Mouse (Mus musculus) midbrain, embryonic 12.5 days (tissue): ENCODE measurements at regions not wholly inside any gene's neighbourhood (a gene's known extent, or its start where the extent isn't known, plus 50 kb on each side); places are given as distances from the start of the nearest gene placed in this dataset.

Experiments
- ATAC-seq: fragments of 200-750 bp; cut with Nextera tagmentation; 2 replicates; pipeline ENCODE4 v1.8.0; 2017; ENCODE audit warnings: low read depth, moderate TSS enrichment, moderate library complexity; ENCODE audit not compliant: low FRiP score
- H3K27ac ChIP-seq: fragments of 300-500 bp; sonication (generic); replicated peaks from 2 replicates; pipeline ENCODE4 v1.5.1; 2016; ENCODE audit warnings: mild to moderate bottlenecking
- H3K27me3 ChIP-seq: fragments of 300-500 bp; sonication (generic); 2 replicates; pipeline ENCODE4 v1.6.1; 2016; ENCODE audit warnings: mild to moderate bottlenecking
- H3K36me3 ChIP-seq: fragments of 300-500 bp; sonication (generic); 2 replicates; pipeline ENCODE4 v1.6.1; 2016
- H3K4me1 ChIP-seq: fragments of 300-500 bp; sonication (generic); 2 replicates; pipeline ENCODE4 v1.6.1; 2016
- H3K4me2 ChIP-seq: fragments of 300-500 bp; sonication (generic); replicated peaks from 2 replicates; pipeline ENCODE4 v1.6.1; 2016; ENCODE audit warnings: mild to moderate bottlenecking, moderate library complexity
- H3K4me3 ChIP-seq: fragments of 300-500 bp; sonication (generic); 2 replicates; pipeline ENCODE4 v1.5.1; 2016; ENCODE audit warnings: mild to moderate bottlenecking
- H3K9ac ChIP-seq: fragments of 300-500 bp; sonication (generic); replicated peaks from 2 replicates; pipeline ENCODE4 v1.6.1; 2016; ENCODE audit warnings: mild to moderate bottlenecking, moderate library complexity
- H3K9me3 ChIP-seq: fragments of 300-500 bp; sonication (generic); 2 replicates; pipeline ENCODE4 v1.6.1; 2016; ENCODE audit warnings: mild to moderate bottlenecking
- WGBS: fragments of 180-500 bp; shearing (Covaris S2); methylation state at CpG from one replicate; pipeline ENCODE4 v1.1.7; 2016; 5-methylcytosine and 5-hydroxymethylcytosine counted together

- no peak for ATAC-seq
These were observed 56.7 kb upstream of the Dlg1 start for GRCm38 (mm10) chr16:31606389-31607177.

GRCm38 (mm10) chr16:31608964-31609363 is 54.3 kb upstream of the Dlg1 start:
- H3K4me3 ChIP-seq: no peak overlapping the region
- no peaks in the 10 kb centered on the region for H3K27me3 ChIP-seq
- H3K9ac ChIP-seq: no peak overlapping the region
- H3K4me1 ChIP-seq: no peaks in the 10 kb centered on the region
- H3K27ac ChIP-seq: no peak overlapping the region
- ATAC-seq: no peak
- 89% methylated on average over 7 of the region's 7 CpGs for WGBS
- H3K4me2 ChIP-seq: no peak overlapping the region
- no peaks in the 10 kb centered on the region for H3K36me3 ChIP-seq
- no peaks in the 10 kb centered on the region for H3K9me3 ChIP-seq

More at GRCm38 (mm10) chr16:31606389-31607177, 56.7 kb upstream of the Dlg1 start:
- H3K4me3 ChIP-seq: no peak overlapping the region
- no peak overlapping the region for H3K27ac ChIP-seq
- no peaks in the 10 kb centered on the region for H3K36me3 ChIP-seq
- H3K4me1 ChIP-seq: no peaks in the 10 kb centered on the region
- no peak overlapping the region for H3K4me2 ChIP-seq
- H3K9ac ChIP-seq: no peak overlapping the region
- H3K27me3 ChIP-seq: no peaks in the 10 kb centered on the region
- H3K9me3 ChIP-seq: no peaks in the 10 kb centered on the region
- WGBS: 85% methylated on average over 11 of the region's 11 CpGs

- Histone ChIP-seq H3K4me2 (no peak overlapping the region), H3K4me1 (no peaks in the 10 kb centered on the region), H3K27me3 (no peaks in the 10 kb centered on the region), H3K36me3 (no peaks in the 10 kb centered on the region), H3K27ac (no peak overlapping the region), H3K4me3 (no peak overlapping the region), H3K9ac (no peak overlapping the region), H3K9me3 (no peaks in the 10 kb centered on the region)
- 87% methylated on average over 10 of the region's 10 CpGs for WGBS
- no peak for ATAC-seq
These were observed 53.7 kb upstream of the Dlg1 start for GRCm38 (mm10) chr16:31609394-31610172.
